Mouse (Mus musculus): ENCODE results near the gene Zfp385c.

DNA sequence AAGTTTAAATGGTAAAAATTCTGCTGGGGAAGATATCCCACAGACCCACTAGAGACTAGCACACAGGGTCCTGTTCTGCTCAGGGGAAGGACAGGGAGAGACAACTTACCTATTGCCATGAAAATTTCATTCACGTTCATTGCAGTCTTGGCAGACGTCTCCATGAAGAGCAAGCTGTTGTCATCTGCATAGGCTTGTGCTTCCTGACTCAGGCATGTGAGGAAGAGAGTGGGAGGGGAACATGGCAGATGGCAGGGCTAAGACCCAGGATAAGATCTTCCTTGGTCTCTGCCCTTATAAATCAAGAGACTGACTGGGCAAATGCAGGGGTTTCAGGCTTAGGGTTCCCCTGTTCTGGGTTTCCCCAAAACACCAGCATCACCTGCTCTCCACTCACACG, 24.4 kb upstream of the Zfp385c start:
- TF ChIP-seq POLR2AphosphoS2 (IDR thresholded peaks at IDR 0.05; ENCODE audit: low read length) (no peak), CTCF (IDR thresholded peaks at IDR 0.05 in 2 of 3, conservative IDR thresholded peaks at IDR 0.05 in 1 of 3; ENCODE audit: control insufficient read depth in 1 of 3, insufficient read depth in 1 of 3, low read depth in 2 of 3, low read length in 3 of 3, poor library complexity in 1 of 3, severe bottlenecking in 1 of 3) (no peak), GATA1 (IDR thresholded peaks at IDR 0.05; ENCODE audit: low read depth, low read length) (no peak), POLR2A (IDR thresholded peaks at IDR 0.05; ENCODE audit: control insufficient read depth in 1 of 2, insufficient read depth in 1 of 2, low read depth in 1 of 2, low read length in 2 of 2, poor library complexity in 1 of 2) (no peak), EP300 (IDR thresholded peaks at IDR 0.05; ENCODE audit: low read depth in 1 of 2, low read length in 2 of 2) (no peak), MAX (IDR thresholded peaks at IDR 0.05; ENCODE audit: low read length) (no peak), ETS1 (IDR thresholded peaks at IDR 0.05; ENCODE audit: low read depth, low read length) (no peak), GABPA (IDR thresholded peaks at IDR 0.05; ENCODE audit: low read depth, low read length) (no peak)

All from MEL (cell line).